Mouse (Mus musculus): Measurements from ENCODE around the gene Dock9. TPM values are rescaled to one million over a fixed set of nuclear protein-coding genes. Genes with fewer than 3 reads are reported as not detected.

Dock9 gene
- polyA plus RNA-seq, 1 experiment from 2014 or later: 7.3 TPM

DNA sequence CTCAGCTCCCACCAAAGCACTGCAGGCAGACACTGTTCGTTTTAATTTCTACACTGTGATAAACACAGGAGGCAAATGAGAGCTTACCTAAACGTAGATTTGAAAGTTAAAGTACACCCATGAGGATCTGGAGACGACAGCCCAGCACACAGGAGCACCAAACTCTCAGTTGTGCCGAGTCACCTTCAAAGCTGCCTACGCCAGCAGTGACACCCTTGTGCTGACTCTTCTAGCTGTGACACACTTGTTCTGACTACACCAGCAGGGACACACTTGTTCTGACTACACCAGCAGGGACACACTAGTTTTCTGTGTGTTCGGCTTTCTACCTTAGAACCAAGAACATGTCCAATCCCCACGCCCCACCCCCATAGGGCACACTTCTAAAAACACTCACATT lies 110.4 kb downstream of the Dock9 start:
- Histone ChIP-seq H3K4me2 (no peak overlapping the region), H3K4me3 (no peak overlapping the region)
- WGBS: 84% methylated on average over 7 of the region's 7 CpGs

GRCm38 (mm10) chr14:121678913-121679312 lies 118.7 kb downstream of the Dock9 start:
- Histone ChIP-seq H3K36me3 (no peaks in the 10 kb centered on the region), H3K4me1 (replicated peaks) (no peaks in the 10 kb centered on the region; the same call in 1 of the 2 replicates), H3K4me3 (no peak overlapping the region), H3K27ac (no peak overlapping the region), H3K9ac (no peak overlapping the region), H3K9me3 (no peaks in the 10 kb centered on the region), H3K27me3 (no peaks in the 10 kb centered on the region), H3K4me2 (no peak overlapping the region)
- no peak for ATAC-seq (ENCODE audit: low FRiP score)
- 89% methylated on average over 5 of the region's 5 CpGs for WGBS

More for the DNA sequence above, 110.4 kb downstream of the Dock9 start:
- Histone ChIP-seq H3K27me3 (no peaks in the 10 kb centered on the region), H3K27ac (no peak overlapping the region), H3K36me3 (no peaks in the 10 kb centered on the region), H3K9me3 (no peaks in the 10 kb centered on the region), H3K9ac (no peak overlapping the region), H3K4me1 (replicated peaks) (0 out of 2 replicates have a peak, but pooled peaks cover 6% of the 10 kb centered on the region)
- no peak for ATAC-seq (ENCODE audit: low FRiP score)

- Histone ChIP-seq H3K4me1 (replicated peaks) (no peaks in the 10 kb centered on the region; the same call in 1 of the 2 replicates), H3K36me3 (no peaks in the 10 kb centered on the region), H3K27ac (no peak overlapping the region), H3K4me3 (no peak overlapping the region), H3K27me3 (no peaks in the 10 kb centered on the region), H3K4me2 (no peak overlapping the region), H3K9me3 (no peaks in the 10 kb centered on the region), H3K9ac (no peak overlapping the region)
- no peak for ATAC-seq (ENCODE audit: low FRiP score)
- 71% methylated on average over 10 of the region's 10 CpGs for WGBS
These were observed 119.2 kb downstream of the Dock9 start for GRCm38 (mm10) chr14:121678445-121678844.

DNA sequence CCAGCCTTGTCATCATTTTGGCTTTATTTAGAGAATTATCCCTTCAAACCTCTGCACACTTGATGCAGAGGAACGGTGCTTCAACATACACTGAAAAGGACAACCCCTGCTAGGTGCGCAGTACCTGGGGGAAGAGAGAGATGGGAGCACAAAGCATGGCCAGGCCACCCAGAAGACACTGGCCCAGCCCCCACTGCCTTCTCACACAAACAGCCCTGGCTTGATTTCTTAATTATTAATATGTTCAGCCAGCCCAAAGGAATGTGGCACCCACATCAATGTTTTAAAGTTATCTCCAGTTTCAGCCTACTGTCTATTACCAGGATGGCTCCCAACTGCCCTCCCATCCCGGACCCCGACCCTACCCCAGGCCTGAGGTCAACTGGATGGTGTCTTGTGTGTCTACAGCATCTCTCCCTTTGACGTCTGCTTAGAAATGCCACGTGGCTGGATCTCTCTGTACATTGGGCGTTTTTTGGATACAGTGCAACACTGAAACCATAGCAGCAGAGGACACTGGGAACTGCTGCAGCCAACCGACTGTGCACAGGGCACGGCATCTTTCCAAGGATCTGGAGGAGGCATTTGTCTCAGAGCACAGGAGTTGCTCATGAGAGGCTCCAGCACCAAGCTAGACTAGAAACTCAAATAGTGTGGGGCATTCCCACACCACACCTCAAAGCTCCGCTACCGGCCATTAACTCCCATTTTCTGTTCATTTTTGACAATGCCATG lies 120.9 kb downstream of the Dock9 start:
- H3K36me3 ChIP-seq: no peaks in the 10 kb centered on the region
- no peak overlapping the region for H3K4me3 ChIP-seq
- H3K4me2 ChIP-seq: no peak overlapping the region
- no peaks in the 10 kb centered on the region; the same call in 1 of the 2 replicates for H3K4me1 ChIP-seq (replicated peaks)
- peak overlapping the region; percentile 20; the same call in 1 of the 2 replicates for H3K27ac ChIP-seq
- no peak for ATAC-seq (ENCODE audit: low FRiP score)
- H3K27me3 ChIP-seq: no peaks in the 10 kb centered on the region
- 94% methylated on average over 11 of the region's 11 CpGs for WGBS
- peaks cover 8% of the 10 kb centered on the region; the same call in 1 of the 2 replicates for H3K9me3 ChIP-seq
- H3K9ac ChIP-seq: no peak overlapping the region

- ATAC-seq (ENCODE audit: low FRiP score): no peak
- Histone ChIP-seq H3K27me3 (no peaks in the 10 kb centered on the region), H3K9ac (no peak overlapping the region), H3K4me3 (no peak overlapping the region), H3K4me1 (replicated peaks) (no peaks in the 10 kb centered on the region; the same call in 1 of the 2 replicates), H3K9me3 (peaks cover 8% of the 10 kb centered on the region; the same call in 1 of the 2 replicates), H3K36me3 (no peaks in the 10 kb centered on the region), H3K27ac (peak overlapping the region; percentile 20; the same call in 1 of the 2 replicates), H3K4me2 (no peak overlapping the region)
These were observed 121.5 kb downstream of the Dock9 start for GRCm38 (mm10) chr14:121676121-121676591.

- 26% methylated on average over 6 of the region's 6 CpGs for WGBS
- no peaks in the 10 kb centered on the region for H3K27me3 ChIP-seq
- no peak overlapping the region for H3K27ac ChIP-seq
- no peak overlapping the region for H3K4me2 ChIP-seq
- H3K4me3 ChIP-seq: no peak overlapping the region
- H3K9ac ChIP-seq: no peak overlapping the region
- H3K9me3 ChIP-seq: peaks cover 8% of the 10 kb centered on the region; the same call in 1 of the 2 replicates
- no peaks in the 10 kb centered on the region; the same call in 1 of the 2 replicates for H3K4me1 ChIP-seq (replicated peaks)
- ATAC-seq (ENCODE audit: low FRiP score): no peak
- no peaks in the 10 kb centered on the region for H3K36me3 ChIP-seq
These were observed 122.1 kb downstream of the Dock9 start for GRCm38 (mm10) chr14:121675579-121675978.

GRCm38 (mm10) chr14:121675146-121675545 lies 122.5 kb downstream of the Dock9 start:
- no peak overlapping the region for H3K27ac ChIP-seq
- 0 out of 2 replicates have a peak, but pooled peaks have one; percentile 39 for ATAC-seq (ENCODE audit: low FRiP score)
- H3K4me1 ChIP-seq (replicated peaks): no peaks in the 10 kb centered on the region; the same call in 1 of the 2 replicates
- 68% methylated on average over 3 of the region's 3 CpGs for WGBS
- peaks cover 8% of the 10 kb centered on the region; the same call in 1 of the 2 replicates for H3K9me3 ChIP-seq
- H3K27me3 ChIP-seq: no peaks in the 10 kb centered on the region
- H3K4me2 ChIP-seq: no peak overlapping the region
- H3K4me3 ChIP-seq: no peak overlapping the region
- H3K36me3 ChIP-seq: no peaks in the 10 kb centered on the region
- no peak overlapping the region for H3K9ac ChIP-seq

DNA sequence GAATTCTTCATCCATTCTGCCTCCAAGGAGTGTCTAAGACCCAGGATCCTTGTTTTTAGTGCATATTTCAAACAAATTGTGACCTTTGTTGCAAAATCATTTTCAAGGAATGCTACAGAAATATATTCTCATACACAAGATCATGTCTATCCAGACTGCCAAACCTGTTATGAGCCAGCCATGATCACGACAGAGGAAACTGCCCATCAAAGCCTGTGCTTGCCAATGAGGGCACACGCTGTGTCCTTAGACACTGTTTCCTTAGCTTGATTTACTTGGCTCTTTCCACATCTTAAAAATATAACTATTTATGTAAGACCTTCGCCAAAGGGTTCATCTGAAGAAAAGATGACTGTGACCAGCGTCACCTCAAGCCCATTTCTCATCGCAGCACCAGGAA lies 127.6 kb downstream of the Dock9 start:
- Histone ChIP-seq H3K4me3 (no peak overlapping the region), H3K9me3 (peaks cover 8% of the 10 kb centered on the region; the same call in 1 of the 2 replicates), H3K4me2 (no peak overlapping the region), H3K36me3 (no peaks in the 10 kb centered on the region), H3K9ac (no peak overlapping the region), H3K4me1 (replicated peaks) (no peaks in the 10 kb centered on the region), H3K27ac (no peak overlapping the region), H3K27me3 (no peaks in the 10 kb centered on the region)
- no peak for ATAC-seq (ENCODE audit: low FRiP score)
- WGBS: 94% methylated on average over 5 of the region's 5 CpGs

GRCm38 (mm10) chr14:121666641-121667274 lies 130.9 kb downstream of the Dock9 start:
- Histone ChIP-seq H3K9ac (no peak overlapping the region), H3K4me2 (no peak overlapping the region), H3K27me3 (no peaks in the 10 kb centered on the region), H3K9me3 (no peaks in the 10 kb centered on the region), H3K36me3 (no peaks in the 10 kb centered on the region), H3K4me3 (no peak overlapping the region), H3K27ac (no peak overlapping the region), H3K4me1 (replicated peaks) (no peaks in the 10 kb centered on the region)
- no peak for ATAC-seq (ENCODE audit: low FRiP score)
- WGBS: 83% methylated on average over 3 of the region's 3 CpGs

DNA sequence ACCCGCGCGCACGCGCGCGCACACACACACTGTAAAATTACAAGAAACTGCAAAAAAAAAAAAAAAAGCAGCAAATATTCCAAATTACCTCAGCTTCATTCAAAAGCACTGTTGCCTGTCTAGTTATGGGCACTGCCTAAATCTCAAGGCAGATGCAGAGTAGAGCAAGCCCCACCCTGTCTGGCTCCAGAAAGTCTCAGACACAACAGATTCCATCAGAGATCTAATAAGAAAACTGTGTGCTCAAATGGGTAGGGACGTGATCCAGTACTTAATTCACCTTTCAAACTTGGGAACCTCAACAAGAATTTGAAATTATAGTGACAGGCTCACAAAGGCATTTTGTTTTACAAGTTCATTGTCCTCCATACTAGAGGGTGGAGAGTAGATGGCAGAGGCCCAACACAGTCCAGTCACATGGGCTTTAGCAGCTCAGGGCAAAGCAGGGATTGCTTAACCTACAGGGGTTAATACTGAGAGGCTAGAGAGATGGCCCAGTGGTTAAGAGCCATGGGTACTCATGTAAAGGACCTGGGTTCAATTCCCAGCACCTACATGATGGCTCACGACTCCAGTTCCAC lies 131.9 kb downstream of the Dock9 start:
- ATAC-seq (ENCODE audit: low FRiP score): no peak
- H3K27ac ChIP-seq: no peak overlapping the region
- H3K4me1 ChIP-seq (replicated peaks): 0 out of 2 replicates have a peak, but pooled peaks cover 5% of the 10 kb centered on the region
- 99% methylated on average over 9 of the region's 9 CpGs for WGBS
- no peak overlapping the region for H3K4me3 ChIP-seq
- H3K9ac ChIP-seq: no peak overlapping the region
- no peaks in the 10 kb centered on the region for H3K27me3 ChIP-seq
- no peak overlapping the region for H3K4me2 ChIP-seq
- H3K36me3 ChIP-seq: no peaks in the 10 kb centered on the region
- no peaks in the 10 kb centered on the region for H3K9me3 ChIP-seq

DNA sequence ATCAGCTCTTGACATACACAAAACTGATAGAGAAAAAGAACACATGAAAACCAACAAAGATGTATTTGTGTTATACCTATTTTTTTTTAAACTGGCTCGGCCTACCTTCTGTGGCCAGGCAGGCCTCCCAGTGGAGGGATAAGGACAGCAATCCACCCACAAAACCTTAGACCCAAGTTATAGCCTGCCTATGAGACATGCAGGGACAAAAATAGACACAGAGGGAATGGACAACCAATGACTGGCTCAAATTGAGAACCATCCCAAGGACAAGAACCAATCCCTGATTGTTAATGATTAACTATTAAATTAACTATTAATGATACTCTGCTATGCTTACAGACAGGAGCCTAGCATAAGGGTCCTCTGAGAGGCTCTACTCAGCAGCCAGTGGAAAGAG lies 133.7 kb downstream of the Dock9 start:
- ATAC-seq (ENCODE audit: low FRiP score): no peak
- Histone ChIP-seq H3K36me3 (no peaks in the 10 kb centered on the region), H3K9me3 (no peaks in the 10 kb centered on the region), H3K4me2 (no peak overlapping the region), H3K4me1 (replicated peaks) (0 out of 2 replicates have a peak, but pooled peaks cover 6% of the 10 kb centered on the region), H3K4me3 (no peak overlapping the region), H3K27me3 (no peaks in the 10 kb centered on the region), H3K27ac (no peak overlapping the region), H3K9ac (no peak overlapping the region)
- 95% methylated on average over 1 of the region's 1 CpGs for WGBS

GRCm38 (mm10) chr14:121660918-121661317 lies 136.7 kb downstream of the Dock9 start:
- no peak for ATAC-seq (ENCODE audit: low FRiP score)

More at GRCm38 (mm10) chr14:121660918-121661317, 136.7 kb downstream of the Dock9 start:
- H3K9me3 ChIP-seq: no peaks in the 10 kb centered on the region
- no peaks in the 10 kb centered on the region for H3K27me3 ChIP-seq
- H3K4me1 ChIP-seq (replicated peaks): 0 out of 2 replicates have a peak, but pooled peaks cover 6% of the 10 kb centered on the region
- 72% methylated on average over 8 of the region's 8 CpGs for WGBS
- H3K27ac ChIP-seq: no peak overlapping the region
- H3K4me2 ChIP-seq: no peak overlapping the region
- no peak overlapping the region for H3K9ac ChIP-seq
- H3K4me3 ChIP-seq: no peak overlapping the region
- H3K36me3 ChIP-seq: no peaks in the 10 kb centered on the region; the same call in none of the 2 replicates
